Mouse (Mus musculus) heart, postnatal 4 days (tissue): ENCODE data around the gene Pdpk1. TPM values are rescaled to one million over a fixed set of nuclear protein-coding genes. Genes with fewer than 3 reads are reported as not detected.
A peak's percentile ranks its signal among the peaks of the same experiment; 100 is the strongest.
"Not testable (repeated sequence)": the region's sequence is repeated elsewhere in the genome, so short reads cannot be mapped to it uniquely, and the experiment has no call there.

Source experiments
- DNase-seq: peaks from one replicate; pipeline ENCODE4 v3.0.0; 2021
- total RNA-seq, 2 experiments: library from RNA; stranded (reverse); gene quantifications; 2 replicates each; pipeline ENCODE4 v1.2.3; 2021

The Pdpk1 gene
- total RNA-seq, 2 experiments from 2014 or later = 62.1 to 62.6 TPM

DNA sequence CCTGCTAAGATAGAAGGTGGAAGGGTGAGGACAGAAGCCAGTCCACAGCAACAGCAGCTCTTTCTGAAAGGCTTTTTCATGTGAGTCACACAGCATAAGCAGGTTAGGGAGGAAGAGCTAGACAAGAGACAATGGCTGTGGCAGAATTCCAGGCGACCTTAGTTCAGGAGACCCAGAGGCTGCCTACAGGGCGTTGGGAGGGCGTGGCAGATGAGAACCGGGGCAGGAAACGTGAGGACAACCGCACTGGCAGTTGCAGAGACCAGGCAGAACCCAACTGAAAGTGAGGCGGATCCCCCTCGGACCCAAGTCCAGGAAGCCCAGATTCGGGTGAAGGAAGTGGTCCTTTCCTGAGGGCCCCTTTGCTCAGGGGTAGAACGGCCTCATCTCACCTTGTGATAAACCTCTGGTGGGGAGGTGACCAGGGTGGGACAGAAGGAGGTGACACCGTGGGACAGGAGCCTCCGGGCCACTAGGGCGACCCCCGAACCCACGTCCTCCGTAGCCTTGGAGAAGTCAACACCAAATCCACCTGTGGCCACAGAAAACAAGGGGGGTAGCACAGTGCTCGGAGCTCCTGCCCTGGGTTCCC, 12.0 kb upstream of the Pdpk1 start:
- DNase-seq = peak; percentile 40

DNA sequence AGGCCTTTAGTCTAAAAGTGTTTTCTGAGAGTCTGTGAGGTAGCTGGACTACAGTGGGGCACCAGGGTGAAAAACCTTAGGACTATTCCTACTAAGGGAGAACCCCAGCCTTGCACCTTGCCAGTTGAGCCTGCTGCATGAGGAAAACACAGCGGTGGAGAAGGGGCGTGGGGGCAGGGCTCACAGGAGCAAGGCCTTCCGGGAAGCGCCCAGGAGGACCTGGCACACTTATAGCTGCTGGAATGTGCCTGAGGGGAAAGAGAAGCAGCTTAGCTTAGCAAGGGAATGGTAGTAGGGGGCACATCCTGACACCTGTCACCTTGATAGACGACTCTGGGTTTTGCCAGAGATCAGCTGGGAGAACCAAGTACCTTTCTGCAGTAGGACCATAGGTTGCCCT, 10.7 kb upstream of the Pdpk1 start:
- DNase-seq = no peak

DNA sequence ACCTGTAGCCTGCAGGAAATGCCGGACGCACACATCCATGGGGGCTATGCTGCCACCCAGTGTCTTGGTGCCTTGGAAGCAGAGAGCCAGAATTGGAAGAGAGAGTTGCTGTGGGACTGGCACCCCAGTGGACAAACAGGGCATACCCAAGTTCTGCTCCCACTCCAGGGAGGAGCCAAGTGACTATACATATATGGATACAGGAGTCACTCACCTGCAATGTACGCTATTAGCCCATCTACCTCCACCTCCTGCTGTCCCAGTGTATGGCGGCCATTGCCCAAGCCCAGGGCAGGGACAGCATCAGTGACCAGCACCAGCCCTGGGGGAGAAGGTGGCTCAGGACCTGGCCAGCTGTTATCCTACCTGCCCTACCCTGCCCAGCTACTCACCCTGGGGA, 6.8 kb upstream of the Pdpk1 start:
- no peak for DNase-seq

DNA sequence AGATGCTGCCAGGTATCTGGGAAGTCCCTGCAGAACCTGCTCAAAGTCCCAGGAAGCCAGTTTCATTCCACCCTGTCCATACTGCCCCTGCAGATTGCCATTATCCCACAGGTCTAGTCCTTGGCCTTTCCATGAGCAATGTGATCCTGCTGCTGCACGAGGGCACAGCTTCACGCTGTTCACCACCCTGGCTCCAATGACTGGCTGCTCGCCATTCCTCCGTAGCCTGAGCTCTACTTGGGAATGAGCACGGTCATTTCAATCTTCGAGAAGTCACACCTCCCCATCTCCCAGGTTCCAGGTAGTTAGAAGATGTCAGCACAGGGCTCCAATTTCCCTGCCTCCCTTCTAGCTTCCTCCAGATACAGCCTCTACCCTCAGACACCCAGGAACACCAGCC, 6.4 kb upstream of the Pdpk1 start:
- DNase-seq = no peak

DNA sequence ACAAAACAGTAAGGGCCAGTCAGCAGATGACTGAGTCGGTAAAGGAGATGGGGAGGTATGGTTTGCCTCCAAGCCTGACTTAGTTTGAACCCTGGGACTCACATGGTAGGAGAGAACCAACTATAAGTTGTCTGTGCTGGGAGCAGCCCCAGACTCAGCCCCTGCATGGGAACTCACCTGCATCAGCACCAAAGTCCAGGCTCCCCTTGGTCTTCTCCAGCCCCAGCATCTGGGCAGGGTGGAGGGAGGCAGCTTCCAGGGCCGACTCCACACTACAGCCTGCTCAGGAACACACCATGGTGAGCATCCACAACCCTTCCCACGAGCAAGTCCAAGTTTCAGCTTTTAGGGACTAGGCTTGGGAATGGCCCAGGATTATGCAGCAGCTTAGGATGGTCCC, 5.7 kb upstream of the Pdpk1 start:
- no peak for DNase-seq

DNA sequence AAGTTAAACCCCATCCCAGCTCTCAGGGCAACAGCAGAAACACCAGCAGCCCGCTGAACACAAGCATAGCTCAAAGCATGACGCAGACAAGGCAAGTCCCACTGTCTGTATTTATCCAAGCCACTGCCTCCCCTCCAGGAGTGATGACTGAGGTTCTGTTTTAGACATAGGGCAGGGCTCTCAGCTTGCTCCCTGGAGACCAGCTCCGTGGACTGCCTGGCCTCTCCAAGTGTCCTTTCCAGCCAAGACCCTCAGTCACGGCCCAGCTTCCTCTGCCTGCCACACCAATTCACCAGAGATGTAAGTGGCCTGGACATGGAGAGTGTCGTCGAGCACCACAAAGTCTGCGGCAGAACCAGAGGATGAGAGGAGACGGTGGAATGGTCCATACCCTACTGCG, 5.0 kb upstream of the Pdpk1 start:
- DNase-seq = no peak

DNA sequence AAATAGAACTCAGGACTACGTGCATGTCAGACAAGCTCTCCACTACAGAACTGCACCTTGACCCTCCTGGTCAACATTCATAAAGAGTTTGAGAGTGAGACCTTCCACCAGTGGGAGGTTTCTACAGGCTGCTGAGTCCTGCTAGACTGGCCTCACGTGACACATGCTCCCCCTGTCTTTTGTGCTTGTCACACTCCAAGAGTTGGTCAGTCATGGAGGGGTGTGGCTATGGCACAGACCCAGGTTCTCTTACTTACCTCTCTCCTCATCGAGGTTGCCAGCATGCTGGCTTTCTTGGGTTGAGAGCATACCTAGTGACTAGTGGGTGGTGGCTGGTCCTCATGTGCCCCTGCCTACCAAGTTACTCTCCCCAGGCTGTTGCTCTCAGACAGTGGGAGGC, 3.7 kb upstream of the Pdpk1 start:
- no peak for DNase-seq

DNA sequence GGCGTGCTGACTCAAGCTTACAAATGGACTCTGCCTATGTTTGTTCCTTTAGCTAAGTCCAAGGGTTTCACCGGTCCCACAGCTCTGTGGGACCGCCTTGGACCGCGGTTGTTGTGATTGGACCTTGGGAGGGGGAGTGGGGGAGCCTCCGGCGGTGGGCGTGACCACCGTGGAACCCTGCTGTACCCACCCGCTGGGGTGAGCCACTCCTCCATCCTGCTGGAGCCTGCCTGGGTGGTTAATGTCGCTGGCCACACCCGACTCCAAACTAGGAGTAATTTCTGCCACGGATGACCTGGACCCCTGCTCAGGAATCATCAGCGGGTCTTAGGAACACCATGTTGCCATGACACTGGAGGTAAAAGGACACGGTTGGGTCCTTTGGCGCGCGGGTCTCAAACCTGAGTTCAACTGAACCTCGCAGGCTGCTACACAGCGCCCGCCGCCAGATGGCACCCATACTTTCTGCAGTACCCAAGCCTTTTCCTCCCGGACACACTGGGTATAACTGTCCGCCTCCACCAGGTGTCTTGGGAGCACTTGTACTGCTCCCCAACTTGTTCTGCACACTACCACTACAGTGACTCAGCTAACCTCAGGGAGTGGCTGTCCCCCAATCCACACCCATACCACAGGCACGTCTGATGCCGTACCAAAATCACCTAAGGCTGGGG, 1.3 kb upstream of the Pdpk1 start:
- peak; percentile 84 for DNase-seq

DNA sequence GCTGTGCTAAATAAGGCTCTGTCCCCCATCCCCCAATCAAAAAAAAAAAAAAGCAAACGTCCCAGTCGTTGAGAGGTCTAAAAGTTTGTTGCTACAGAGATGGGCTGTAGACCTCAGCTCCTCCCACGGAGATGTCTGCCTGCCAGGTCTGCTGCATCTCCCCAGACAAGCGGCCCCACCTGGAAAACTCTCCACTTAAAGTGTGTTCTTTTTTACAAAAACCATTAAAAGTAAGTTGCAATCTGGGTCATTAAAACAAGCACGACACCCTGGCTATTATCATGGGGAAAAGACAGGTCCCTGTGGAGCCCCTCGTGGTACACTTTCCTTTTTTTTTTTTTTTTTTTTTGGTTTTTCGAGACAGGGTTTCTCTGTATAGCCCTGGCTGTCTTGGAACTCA, 658 bp upstream of the Pdpk1 start:
- no peak for DNase-seq

DNA sequence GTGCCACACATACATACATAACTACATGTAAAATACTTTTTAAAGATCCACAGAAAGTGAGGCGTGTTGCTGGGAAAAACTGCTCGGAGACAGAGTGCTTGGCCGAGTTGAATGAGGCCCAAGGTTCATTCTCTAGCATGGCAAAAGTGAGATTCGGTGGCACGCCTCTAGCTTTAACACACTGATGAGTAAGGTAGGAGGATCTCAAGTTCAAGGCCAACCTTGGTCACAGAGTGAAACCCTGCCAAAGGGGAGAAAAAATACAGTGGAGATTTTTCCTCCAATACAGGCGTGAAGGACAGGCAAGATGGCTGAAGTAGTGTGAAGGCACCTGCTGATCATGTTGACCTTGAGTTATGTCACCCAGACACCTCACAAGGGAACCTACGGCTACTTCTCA, 1.3 kb downstream of the Pdpk1 start:
- no peak for DNase-seq

DNA sequence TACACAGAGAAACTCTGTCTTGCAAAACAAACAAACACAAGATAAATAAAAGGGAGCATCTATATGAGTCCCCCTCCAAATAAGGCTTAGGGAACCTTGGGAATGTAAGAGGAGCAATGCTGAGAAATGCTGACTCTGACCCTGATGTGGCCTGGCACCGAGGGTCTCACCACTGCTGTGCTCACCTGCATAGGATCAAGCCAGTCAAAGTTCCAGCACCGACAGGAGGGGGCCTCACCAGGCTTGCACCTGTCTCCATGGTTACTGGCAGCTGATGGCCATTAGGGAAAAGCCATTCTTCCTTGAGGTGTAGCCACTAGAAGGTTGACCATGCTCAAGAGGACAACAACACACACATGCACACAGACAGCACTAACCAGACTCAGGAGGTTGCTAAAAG, 7.8 kb downstream of the Pdpk1 start:
- DNase-seq = no peak

DNA sequence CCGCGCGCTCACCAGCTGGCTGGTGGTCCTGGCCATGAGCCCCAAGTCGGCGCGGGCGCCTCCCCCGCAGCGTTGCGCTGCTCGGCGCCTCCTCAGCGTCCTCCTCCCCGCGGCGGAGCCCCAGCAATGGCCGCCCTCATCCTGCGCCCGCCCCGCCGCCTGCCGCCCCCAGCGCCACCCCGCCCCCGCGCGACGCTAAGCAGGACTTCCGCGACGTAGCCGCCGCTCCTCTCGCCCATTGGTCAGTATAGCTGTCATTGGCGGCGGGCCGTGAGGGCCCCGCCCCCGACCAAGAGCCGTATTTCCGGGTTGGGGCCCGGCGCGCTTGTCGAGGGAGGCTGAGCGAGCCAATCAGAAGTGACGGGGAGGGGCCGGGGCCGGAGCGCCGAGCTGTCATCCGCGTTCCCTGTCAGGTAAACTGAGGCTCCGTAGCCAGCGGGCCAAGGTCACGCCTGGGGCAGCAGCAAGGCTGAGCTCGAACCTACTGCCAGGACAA, 9.3 kb downstream of the Pdpk1 start:
- peak; percentile 98 for DNase-seq

DNA sequence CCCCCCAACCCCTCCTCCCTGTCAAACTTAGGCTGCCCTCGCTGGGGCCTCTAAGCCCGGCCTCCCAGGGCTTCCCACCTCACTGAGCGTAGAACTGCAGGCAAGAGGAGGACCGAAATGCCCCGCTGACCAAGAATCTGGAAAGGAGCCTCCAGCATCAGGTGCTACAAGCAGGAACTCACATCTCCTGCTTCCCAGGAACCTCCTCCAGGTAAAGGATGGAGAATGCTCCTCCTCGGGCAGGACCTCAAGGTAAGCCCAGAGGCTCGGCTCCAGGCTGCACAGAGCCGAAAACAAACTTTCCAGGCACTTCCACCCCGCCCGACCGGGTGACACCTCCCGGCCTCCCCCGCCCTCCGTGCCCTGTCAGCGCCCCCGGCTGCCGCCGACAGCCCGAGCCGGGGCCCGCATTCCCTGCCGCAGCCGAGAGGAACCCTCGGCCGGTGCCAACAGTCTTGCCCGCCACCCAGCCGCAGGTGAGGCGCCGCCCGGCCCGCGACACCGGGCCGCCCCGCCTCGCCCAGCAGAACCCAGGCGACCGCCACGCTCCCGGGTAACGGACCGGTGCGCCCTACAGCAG, 9.8 kb downstream of the Pdpk1 start:
- peak; percentile 65 for DNase-seq

DNA sequence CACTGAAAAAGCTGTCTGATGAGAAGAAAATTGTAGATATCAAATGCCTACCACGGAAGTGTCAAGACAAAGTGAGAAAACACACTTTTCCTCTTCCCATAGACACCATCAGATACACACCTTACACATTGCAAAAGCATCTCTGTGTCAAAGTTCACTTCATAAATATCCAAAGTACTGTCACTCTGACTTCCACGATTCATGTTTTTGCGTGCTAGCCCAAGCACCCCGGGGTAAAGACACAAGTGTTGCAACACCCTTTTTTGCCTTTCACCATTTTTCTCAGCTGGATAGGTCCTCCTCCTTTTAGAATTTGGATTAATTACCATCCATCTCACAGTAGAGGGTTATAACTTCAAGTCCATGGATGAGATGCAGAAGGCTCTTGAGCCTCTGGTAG, 10.8 kb downstream of the Pdpk1 start:
- DNase-seq = no peak

DNA sequence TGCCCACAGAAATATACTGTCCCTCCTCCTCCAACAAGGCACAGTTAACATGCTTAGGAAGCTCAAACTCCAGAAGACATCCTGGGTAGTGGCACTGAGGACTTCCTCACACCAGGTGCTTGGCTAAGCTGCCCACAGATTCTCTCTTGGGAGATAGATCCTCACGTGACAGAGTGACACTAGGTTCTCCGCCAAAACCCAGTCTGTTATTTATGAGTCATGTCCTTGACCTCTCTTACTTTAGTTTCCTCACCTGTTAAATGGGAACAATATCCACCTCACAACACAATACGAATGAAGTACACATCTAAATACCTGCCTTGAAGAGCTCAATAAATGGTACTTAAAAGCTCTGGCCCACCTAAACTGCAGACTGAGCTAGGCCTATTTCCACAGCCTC, 11.5 kb downstream of the Pdpk1 start:
- DNase-seq = no peak

DNA sequence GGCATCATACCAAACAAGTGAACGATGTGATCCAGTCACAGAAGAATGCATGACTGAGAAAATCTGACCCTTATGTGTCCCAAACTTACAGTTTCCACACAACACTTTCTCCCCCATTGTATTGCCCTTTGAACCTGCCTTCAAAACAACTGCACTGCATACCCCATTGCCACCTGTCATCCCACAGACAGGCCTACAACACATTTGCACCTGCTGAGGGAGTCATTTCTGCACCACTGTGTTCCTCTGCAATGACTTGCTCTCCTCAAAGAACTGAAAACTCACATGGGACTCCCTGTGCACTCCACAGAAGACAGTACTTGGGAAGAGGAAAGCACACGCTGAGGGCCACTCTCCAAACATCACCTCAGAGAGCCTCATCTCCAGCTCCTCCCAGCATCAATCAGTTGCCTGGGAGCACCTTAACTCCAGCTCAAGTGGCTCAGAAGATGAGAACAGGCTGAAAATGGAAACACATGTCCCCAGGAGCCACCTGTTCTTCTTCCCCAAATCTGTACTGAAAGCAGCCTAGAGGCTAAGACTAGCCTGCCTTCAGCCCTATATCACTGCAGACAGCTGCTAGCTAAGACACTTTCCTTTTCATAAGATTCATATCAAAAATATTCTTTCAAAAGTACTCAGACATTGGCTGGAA, 13.4 kb downstream of the Pdpk1 start:
- DNase-seq = no peak

DNA sequence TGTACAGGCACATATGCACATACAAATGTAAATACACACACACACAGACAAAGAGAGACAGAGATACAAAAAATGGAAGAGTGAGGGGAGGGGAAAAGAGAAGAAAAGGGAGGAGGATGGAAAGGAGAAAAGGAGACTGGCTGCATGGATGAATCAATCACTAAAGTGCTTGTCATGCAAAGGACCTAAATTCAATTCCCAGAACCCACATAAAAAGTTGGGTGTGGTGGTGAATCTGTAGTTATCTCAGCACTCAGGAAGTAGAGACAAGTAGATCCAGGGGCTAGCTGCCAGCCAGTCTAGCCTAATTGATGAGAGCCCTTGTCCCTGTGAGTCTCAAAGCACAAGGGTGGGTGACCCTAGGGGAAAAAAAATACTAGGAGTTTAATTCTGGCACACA, 16.7 kb downstream of the Pdpk1 start:
- DNase-seq = no peak

DNA sequence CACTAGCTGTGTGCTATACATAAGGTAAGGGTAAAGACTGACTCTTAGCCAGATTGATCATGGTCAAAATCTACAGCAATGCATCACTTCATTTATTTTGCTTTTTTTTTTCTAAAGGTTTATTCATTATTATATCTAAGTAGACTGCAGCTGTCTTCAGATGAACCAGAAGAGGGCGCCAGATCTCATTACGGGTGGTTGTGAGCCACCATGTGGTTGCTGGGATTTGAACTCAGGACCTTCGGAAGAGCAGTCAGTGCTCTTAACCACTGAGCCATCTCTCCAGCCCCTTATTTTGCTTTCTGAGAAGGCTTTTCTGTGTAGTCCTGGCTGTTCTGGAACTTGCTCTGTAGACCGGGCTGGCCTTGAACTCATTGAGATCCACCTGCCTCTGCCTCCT, 17.8 kb downstream of the Pdpk1 start:
- DNase-seq = not testable (repeated sequence)

DNA sequence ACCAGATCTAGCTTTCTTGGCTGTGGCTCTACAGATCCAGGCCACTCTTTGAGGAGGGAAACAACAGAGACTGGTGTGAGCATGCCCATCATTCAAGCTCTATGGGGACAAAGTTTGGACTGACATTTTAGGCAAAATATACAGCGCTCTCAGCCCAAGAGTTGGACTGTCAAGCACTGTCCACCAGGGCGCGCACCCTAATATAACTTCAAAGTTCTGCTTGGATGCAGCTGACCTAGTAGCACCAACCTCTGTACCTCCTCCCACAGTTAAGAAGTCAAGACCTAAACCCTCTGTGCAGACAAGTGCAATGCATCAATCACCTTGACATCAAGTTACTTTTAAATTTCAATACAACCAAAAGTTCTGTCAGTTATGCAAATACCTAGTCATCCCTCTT, 19.2 kb downstream of the Pdpk1 start:
- DNase-seq = no peak

DNA sequence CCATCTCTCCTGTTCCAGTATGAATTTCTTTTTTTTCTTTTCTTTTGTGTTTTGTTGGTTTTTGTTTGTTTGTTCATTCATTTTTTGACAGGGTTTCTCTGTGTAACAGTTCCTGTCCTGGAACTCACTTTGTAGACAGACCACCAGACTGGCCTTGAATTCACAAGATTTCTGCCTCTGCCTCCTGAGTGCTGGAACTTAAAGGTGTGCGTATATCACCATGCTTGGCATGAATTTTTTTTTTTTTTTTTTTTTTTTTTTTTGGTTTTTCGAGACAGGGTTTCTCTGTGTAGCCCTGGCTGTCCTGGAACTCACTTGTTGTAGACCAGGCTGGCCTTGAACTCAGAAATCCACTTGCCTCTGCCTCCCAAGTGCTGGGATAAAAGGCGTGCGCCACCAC, 21.5 kb downstream of the Pdpk1 start:
- not testable (repeated sequence) for DNase-seq

DNA sequence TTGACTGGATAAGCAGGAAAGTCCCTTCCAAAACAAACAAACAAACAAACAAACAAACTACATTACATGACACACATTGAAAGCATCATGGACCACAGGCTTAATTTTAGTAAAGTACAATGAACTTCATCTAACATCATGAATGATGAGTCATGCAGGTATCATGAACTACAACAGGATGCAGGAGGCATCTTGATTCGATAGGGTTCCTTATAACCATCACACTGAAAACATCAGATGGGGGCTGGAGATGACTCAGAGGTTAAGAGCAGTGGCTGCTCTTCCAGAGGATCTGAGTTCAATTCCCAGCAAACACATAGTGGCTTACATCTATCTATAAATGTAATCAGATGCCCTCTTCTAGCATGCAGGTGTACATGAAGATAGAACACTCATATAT, 23.1 kb downstream of the Pdpk1 start:
- no peak for DNase-seq

DNA sequence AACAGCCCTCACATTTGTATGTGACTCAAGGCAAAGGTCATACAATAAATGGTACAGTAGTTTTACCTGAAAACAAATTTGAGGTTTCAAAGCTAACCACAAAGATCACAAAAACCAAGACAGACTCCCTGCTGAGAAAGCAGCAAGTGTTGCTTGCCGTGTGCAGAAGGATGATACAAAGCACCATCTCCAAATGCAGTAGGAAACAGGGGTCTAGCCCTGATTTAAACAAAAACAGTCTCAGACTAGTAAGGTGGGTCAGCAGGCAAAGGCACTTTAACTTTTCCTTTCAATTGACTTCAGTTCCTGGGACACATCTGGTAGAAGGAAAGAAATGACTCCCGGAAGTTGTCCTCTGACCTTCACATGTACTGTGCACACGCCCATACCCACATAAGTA, 23.9 kb downstream of the Pdpk1 start:
- DNase-seq = no peak

DNA sequence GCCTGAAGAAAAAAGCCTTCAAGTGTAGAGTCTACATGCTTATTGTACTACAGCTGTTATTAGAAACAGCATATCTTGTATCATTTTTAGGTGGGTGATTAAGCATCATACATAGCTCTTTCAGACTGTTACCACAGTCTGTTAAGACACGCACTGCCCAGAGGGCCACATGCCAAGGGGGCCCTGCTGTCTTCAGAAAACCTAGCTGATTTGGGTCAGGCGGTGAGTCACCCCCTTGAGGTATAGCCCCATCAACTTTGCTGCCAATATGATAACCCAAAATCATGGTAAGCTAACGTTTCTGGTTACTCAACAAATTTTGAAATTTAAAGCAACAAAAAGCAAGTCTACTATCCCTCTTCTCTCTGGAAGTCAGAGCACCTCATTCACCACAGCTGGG, 31.3 kb downstream of the Pdpk1 start:
- no peak for DNase-seq

DNA sequence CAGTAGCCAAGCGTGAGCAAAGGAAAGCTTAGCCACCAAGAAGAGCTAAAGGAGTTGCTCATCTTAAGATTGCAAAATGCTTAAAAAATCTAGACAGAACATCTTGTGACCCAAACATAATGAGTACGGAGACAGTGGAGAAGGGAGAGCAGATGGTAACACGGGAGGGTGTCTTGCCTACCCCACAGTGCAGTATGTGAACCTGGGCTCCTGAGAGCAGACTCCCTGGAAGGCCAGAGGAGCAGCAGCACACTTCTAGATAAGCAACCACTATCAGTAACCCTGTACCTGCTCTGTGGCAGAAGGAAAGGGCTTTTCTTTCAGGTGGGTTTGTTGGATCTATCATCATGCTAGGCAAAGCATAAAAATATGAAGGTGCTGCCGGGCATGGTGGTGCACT, 37.7 kb downstream of the Pdpk1 start:
- no peak for DNase-seq
